Mouse (Mus musculus) liver, embryonic 14.5 days (tissue): ENCODE measurements around the gene Fmo1.

Source experiments
- CTCF ChIP-seq: IDR thresholded peaks from 2 replicates; pipeline ENCODE4 v1.5.1; 2016; ENCODE audit warnings: antibody characterized with exemption, low read depth, control low read depth
- EP300 ChIP-seq: IDR thresholded peaks from 2 replicates; pipeline ENCODE4 v1.6.1; 2016; ENCODE audit warnings: antibody characterized with exemption, low read depth

DNA sequence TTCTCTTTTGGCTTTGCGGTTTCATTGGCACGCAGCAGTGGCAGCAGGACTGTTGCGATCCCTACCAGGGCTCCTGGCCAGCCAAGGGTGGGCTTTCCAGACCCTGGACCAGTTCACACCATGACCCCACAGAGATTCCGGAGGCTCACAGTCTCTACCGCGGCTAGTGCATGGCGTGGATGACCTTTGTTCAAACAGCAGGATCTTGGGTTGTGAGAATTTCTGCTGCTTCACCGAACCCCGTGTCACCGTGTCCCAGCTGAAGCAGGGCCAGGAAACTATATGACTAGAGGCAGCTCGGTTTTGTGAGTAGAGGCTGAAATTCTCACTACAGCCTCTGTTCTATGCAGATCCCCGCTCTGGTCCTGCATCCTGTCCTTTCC is 7.7 kb downstream of the Fmo1 start:
- no peak for TF ChIP-seq CTCF
- TF ChIP-seq EP300 = no peak
